Mouse (Mus musculus): ENCODE measurements around the gene 1700016D06Rik. TPM values are rescaled to one million over a fixed set of nuclear protein-coding genes. Genes with fewer than 3 reads are reported as not detected.
"Not testable (repeated sequence)": the region's sequence is repeated elsewhere in the genome, so short reads cannot be mapped to it uniquely, and the experiment has no call there.

Gene 1700016D06Rik
- polyA plus RNA-seq, 1 experiment from 2014 or later, result not detected

DNA sequence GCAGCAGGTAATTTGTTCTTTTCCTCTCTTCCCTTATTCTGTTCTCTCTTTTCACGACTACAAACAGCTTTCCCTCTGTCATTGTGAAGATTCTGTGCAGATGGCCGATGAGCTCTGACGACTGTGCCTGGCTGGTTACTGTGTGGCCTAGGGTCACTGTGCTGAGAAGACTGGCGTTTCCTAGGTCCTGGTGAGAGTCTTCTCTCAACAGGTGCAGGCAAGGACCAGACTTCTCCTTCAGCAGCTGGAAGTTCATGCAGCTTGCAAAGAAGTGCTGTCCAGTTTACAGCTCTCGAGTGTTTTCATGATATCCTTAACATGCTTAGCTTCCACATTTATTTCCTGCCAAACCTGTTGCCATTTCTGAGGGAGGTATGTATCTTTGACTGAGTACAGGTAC, 6.9 kb downstream of the 1700016D06Rik start:
- ATAC-seq (ENCODE audit: insufficient read depth, low FRiP score), result no peak
- WGBS, result 73% methylated on average over 5 of the region's 5 CpGs
- H3K27ac ChIP-seq (ENCODE audit: low read length), result no peak overlapping the region

DNA sequence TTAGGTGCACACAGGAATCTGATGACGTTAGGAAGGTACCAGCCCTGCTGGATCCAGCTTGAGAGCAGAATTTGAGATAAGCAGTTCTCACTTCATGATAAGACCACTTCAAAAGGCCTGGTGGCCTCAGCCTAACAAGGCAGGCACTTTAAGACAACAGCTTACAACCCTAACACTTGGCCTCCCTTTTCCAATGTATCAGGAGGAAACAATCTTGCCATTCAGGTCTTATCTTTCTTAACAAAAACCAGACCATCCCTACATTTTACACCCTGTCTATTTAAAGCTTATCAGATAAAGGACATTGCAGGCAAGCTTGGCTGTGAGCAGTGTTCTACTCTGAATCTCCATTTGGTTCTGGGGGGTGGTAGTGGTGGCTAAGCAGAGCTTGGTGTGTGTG, 8.4 kb downstream of the 1700016D06Rik start:
- H3K4me3 ChIP-seq (replicated peaks; ENCODE audit: low read length), result no peak overlapping the region
- no peak overlapping the region for H3K27ac ChIP-seq (ENCODE audit: low read length)
- H3K36me3 ChIP-seq (ENCODE audit: control insufficient read depth, insufficient read depth, low read length), result no peaks in the 10 kb centered on the region
- no peaks in the 10 kb centered on the region for H3K27me3 ChIP-seq (ENCODE audit: control insufficient read depth, insufficient read depth, low read length)
- WGBS, result 23% methylated on average over 1 of the region's 1 CpGs
- H3K9me3 ChIP-seq (replicated peaks; ENCODE audit: control insufficient read depth, low read length), result no peaks in the 10 kb centered on the region
- no peak for ATAC-seq (ENCODE audit: insufficient read depth, low FRiP score)
- no peaks in the 10 kb centered on the region for H3K4me1 ChIP-seq (ENCODE audit: control insufficient read depth, insufficient read depth, low read length)
- no peak overlapping the region for H3K9ac ChIP-seq (ENCODE audit: low read length)
- no peak overlapping the region for H3K4me2 ChIP-seq (ENCODE audit: low read depth, low read length)

More for the DNA sequence above, 6.9 kb downstream of the 1700016D06Rik start:
- no peaks in the 10 kb centered on the region for H3K36me3 ChIP-seq (ENCODE audit: control insufficient read depth, insufficient read depth, low read length)
- no peak overlapping the region for H3K9ac ChIP-seq (ENCODE audit: low read length)
- no peaks in the 10 kb centered on the region for H3K4me1 ChIP-seq (ENCODE audit: control insufficient read depth, insufficient read depth, low read length)
- no peaks in the 10 kb centered on the region for H3K27me3 ChIP-seq (ENCODE audit: control insufficient read depth, insufficient read depth, low read length)
- no peak overlapping the region for H3K4me3 ChIP-seq (replicated peaks; ENCODE audit: low read length)
- no peak overlapping the region for H3K4me2 ChIP-seq (ENCODE audit: low read depth, low read length)
- H3K9me3 ChIP-seq (replicated peaks; ENCODE audit: control insufficient read depth, low read length), result no peaks in the 10 kb centered on the region

DNA sequence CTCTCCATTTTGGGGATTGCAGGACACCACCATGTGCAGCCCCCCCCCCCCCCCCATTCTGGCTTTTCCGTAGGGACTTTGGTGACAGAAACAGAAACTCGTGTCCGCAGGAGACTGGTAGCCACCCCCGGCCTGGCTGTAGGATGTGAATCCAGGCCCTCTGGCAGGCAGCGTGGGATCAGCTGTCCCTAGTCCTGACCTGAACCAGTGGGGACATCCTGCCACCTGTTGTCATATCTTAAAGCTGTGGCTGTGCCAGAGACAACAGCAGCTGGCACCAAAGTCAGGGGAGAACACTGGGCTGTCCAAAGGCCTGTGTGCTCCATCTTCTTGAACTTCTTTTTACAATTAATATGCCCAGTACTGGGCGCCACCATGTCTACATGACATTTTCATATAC, 9.1 kb downstream of the 1700016D06Rik start:
- WGBS, result 92% methylated on average over 6 of the region's 6 CpGs
- H3K4me1 ChIP-seq (ENCODE audit: control insufficient read depth, insufficient read depth, low read length), result no peaks in the 10 kb centered on the region
- H3K9me3 ChIP-seq (replicated peaks; ENCODE audit: control insufficient read depth, low read length), result no peaks in the 10 kb centered on the region
- H3K9ac ChIP-seq (ENCODE audit: low read length), result no peak overlapping the region
- no peak overlapping the region for H3K27ac ChIP-seq (ENCODE audit: low read length)
- no peak overlapping the region for H3K4me2 ChIP-seq (ENCODE audit: low read depth, low read length)
- no peak overlapping the region for H3K4me3 ChIP-seq (replicated peaks; ENCODE audit: low read length)
- H3K36me3 ChIP-seq (ENCODE audit: control insufficient read depth, insufficient read depth, low read length), result no peaks in the 10 kb centered on the region
- no peaks in the 10 kb centered on the region for H3K27me3 ChIP-seq (ENCODE audit: control insufficient read depth, insufficient read depth, low read length)
- no peak for ATAC-seq (ENCODE audit: insufficient read depth, low FRiP score)

DNA sequence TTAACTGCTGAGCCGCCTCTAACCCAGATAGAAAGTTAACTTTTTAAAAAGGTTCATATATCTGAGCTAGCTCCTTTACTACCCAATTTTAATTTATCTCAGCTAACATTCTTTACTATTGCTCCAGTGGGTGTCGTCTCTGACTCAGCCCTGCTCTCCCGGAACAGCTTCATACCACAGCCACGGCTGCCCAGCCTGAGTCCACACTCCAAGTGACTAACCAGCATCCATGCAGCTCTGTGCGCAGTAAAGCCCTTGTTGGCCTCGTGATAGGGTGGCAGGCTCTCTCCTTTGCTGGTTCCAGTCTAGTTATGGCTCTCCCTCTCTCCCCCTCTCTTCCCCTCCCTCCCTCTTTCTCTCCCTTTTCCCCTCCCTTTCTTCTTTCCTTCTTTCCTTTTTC, 9.6 kb downstream of the 1700016D06Rik start:
- H3K4me2 ChIP-seq (ENCODE audit: low read depth, low read length), result no peak overlapping the region
- 73% methylated on average over 6 of the region's 6 CpGs for WGBS

DNA sequence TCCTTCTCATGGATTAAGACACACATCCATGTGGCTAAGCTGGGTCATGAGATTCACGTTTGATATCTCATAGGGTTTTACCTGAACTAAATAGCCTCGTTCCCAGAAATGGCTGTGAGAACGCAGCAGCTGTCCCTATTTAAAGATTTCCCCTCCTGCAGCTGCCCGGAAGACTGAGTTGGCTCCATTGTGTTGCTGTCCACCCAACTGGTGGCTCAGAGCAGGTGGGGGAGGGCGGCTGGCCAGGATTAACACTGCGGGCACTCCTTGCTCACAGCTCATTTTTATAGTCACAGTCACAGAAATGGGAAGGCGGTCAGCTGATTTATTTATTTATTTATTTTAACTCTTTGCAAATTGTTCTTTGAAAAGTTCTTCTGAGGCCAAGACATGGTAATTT, 10.9 kb downstream of the 1700016D06Rik start:
- H3K4me3 ChIP-seq (replicated peaks; ENCODE audit: low read length), result no peak overlapping the region
- no peaks in the 10 kb centered on the region for H3K4me1 ChIP-seq (ENCODE audit: control insufficient read depth, insufficient read depth, low read length)
- 59% methylated on average over 7 of the region's 7 CpGs for WGBS
- no peaks in the 10 kb centered on the region for H3K9me3 ChIP-seq (replicated peaks; ENCODE audit: control insufficient read depth, low read length)
- H3K27ac ChIP-seq (ENCODE audit: low read length), result no peak overlapping the region
- no peaks in the 10 kb centered on the region for H3K36me3 ChIP-seq (ENCODE audit: control insufficient read depth, insufficient read depth, low read length)
- H3K9ac ChIP-seq (ENCODE audit: low read length), result no peak overlapping the region
- no peaks in the 10 kb centered on the region for H3K27me3 ChIP-seq (ENCODE audit: control insufficient read depth, insufficient read depth, low read length)
- ATAC-seq (ENCODE audit: insufficient read depth, low FRiP score), result no peak
- no peak overlapping the region for H3K4me2 ChIP-seq (ENCODE audit: low read depth, low read length)

More for the DNA sequence above, 9.6 kb downstream of the 1700016D06Rik start:
- Histone ChIP-seq H3K9me3 (replicated peaks; ENCODE audit: control insufficient read depth, low read length) (no peaks in the 10 kb centered on the region), H3K4me1 (ENCODE audit: control insufficient read depth, insufficient read depth, low read length) (no peaks in the 10 kb centered on the region), H3K27me3 (ENCODE audit: control insufficient read depth, insufficient read depth, low read length) (no peaks in the 10 kb centered on the region), H3K36me3 (ENCODE audit: control insufficient read depth, insufficient read depth, low read length) (no peaks in the 10 kb centered on the region), H3K4me3 (replicated peaks; ENCODE audit: low read length) (no peak overlapping the region), H3K27ac (ENCODE audit: low read length) (no peak overlapping the region), H3K9ac (ENCODE audit: low read length) (no peak overlapping the region)
- no peak for ATAC-seq (ENCODE audit: insufficient read depth, low FRiP score)

DNA sequence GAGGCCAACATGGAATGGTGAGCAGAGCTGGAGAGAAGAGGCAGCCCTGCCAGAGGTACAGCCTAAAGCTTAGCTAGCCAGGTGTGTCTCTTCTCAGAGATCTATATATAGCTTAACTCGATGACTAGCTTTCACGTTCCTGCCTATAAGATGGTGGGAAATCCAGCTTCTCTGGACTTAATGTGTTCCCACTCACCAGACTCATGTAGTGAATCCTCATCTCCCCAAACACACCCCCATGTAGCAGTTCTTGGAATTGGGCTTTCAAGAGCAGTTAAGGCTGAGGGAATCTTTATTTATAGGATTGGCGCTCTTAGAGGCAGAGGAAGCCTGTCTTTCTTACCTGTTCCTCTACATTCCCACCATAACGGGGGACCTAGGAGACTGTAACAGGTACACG, 13.6 kb downstream of the 1700016D06Rik start:
- H3K9ac ChIP-seq (ENCODE audit: low read length), result no peak overlapping the region
- no peaks in the 10 kb centered on the region for H3K4me1 ChIP-seq (ENCODE audit: control insufficient read depth, insufficient read depth, low read length)
- no peaks in the 10 kb centered on the region for H3K9me3 ChIP-seq (replicated peaks; ENCODE audit: control insufficient read depth, low read length)
- no peaks in the 10 kb centered on the region for H3K36me3 ChIP-seq (ENCODE audit: control insufficient read depth, insufficient read depth, low read length)
- H3K27ac ChIP-seq (ENCODE audit: low read length), result no peak overlapping the region
- H3K27me3 ChIP-seq (ENCODE audit: control insufficient read depth, insufficient read depth, low read length), result no peaks in the 10 kb centered on the region
- no peak overlapping the region for H3K4me3 ChIP-seq (replicated peaks; ENCODE audit: low read length)
- ATAC-seq (ENCODE audit: insufficient read depth, low FRiP score), result no peak
- H3K4me2 ChIP-seq (ENCODE audit: low read depth, low read length), result no peak overlapping the region
- 84% methylated on average over 5 of the region's 5 CpGs for WGBS

DNA sequence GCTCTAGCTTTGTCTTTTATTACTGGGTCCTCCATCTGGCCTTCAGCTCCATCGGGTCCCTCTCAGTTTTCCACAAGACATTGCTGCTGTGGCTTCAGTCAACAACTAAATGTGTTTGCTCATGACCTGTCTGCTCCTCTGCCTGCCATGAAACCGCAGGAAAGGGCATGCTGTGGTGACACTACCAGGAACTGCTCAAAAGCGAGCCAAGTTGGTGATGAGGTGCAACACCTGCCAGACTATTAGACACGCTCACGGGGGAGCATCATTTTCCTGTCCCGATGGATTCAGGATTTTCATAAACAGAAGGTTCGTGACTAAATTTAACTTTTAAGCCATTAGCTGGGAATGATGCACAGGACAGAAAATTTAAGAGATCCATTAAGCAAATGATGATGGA, 16.3 kb downstream of the 1700016D06Rik start:
- WGBS, result 74% methylated on average over 7 of the region's 7 CpGs
- no peak for ATAC-seq (ENCODE audit: insufficient read depth, low FRiP score)
- H3K27me3 ChIP-seq (ENCODE audit: control insufficient read depth, insufficient read depth, low read length), result no peaks in the 10 kb centered on the region

DNA sequence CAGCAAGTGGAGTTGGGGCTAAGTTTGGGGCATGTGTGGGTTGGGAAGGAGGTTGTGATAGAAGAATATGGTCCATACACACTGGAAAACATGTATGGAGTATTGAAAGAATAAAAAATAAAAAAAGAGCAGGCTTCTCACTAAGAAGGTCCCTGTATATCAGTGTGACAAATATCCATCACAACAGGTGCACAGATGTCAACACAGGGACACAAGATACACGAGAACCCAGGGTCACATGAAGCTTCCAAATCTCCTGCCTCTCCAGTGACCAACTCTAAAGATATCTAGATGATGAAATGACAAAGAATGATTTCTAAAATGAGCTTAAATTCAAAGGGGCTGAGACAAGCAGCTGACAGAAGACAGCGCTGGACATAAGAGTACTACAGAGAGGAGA, 32.6 kb downstream of the 1700016D06Rik start:
- H3K4me1 ChIP-seq (ENCODE audit: control insufficient read depth, insufficient read depth, low read length), result no peaks in the 10 kb centered on the region
- H3K9me3 ChIP-seq (replicated peaks; ENCODE audit: control insufficient read depth, low read length), result no peaks in the 10 kb centered on the region
- 66% methylated on average over 2 of the region's 2 CpGs for WGBS
- H3K4me2 ChIP-seq (ENCODE audit: low read depth, low read length), result no peak overlapping the region
- no peaks in the 10 kb centered on the region for H3K36me3 ChIP-seq (ENCODE audit: control insufficient read depth, insufficient read depth, low read length)
- H3K4me3 ChIP-seq (replicated peaks; ENCODE audit: low read length), result no peak overlapping the region
- H3K27ac ChIP-seq (ENCODE audit: low read length), result no peak overlapping the region
- no peak overlapping the region for H3K9ac ChIP-seq (ENCODE audit: low read length)
- no peak for ATAC-seq (ENCODE audit: insufficient read depth, low FRiP score)
- no peaks in the 10 kb centered on the region for H3K27me3 ChIP-seq (ENCODE audit: control insufficient read depth, insufficient read depth, low read length)

More for the DNA sequence above, 16.3 kb downstream of the 1700016D06Rik start:
- Histone ChIP-seq H3K9ac (ENCODE audit: low read length) (no peak overlapping the region), H3K4me3 (replicated peaks; ENCODE audit: low read length) (no peak overlapping the region), H3K36me3 (ENCODE audit: control insufficient read depth, insufficient read depth, low read length) (no peaks in the 10 kb centered on the region), H3K4me2 (ENCODE audit: low read depth, low read length) (no peak overlapping the region), H3K9me3 (replicated peaks; ENCODE audit: control insufficient read depth, low read length) (no peaks in the 10 kb centered on the region), H3K27ac (ENCODE audit: low read length) (no peak overlapping the region), H3K4me1 (ENCODE audit: control insufficient read depth, insufficient read depth, low read length) (no peaks in the 10 kb centered on the region)

DNA sequence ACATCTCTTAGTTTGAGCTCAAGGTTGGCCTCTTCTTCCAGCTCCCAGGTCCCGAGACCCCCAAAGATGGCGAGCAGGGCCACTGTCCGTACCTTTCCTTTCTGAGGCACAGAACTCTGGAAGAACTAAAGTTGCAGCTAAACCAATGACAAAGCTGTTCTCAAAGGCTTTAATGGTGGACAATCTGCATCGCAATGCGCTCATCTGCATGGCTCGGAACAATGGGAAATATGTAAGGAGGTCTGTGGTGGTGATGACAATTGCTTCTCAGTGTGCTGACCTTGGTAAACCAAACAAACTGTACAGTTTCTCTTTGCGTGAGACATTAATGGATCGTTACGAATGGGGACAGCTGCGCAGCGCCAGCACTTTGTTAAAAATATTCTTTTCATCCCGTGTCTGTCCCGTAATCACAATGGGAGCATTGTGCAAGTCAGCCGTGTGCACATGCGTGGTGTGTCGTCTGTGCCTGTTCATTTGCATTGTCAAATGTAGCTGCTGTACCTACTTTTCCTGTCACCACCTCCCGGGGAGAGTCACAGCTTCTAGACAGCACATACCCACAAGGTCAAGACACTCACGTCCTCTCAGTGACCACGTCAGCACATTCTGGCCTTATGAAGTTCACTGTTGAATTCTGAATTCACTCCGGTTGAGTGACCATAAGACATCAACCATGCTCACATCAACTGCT, 34.7 kb downstream of the 1700016D06Rik start:
- WGBS, result 75% methylated on average over 20 of the region's 20 CpGs
- not testable (repeated sequence) for H3K9me3 ChIP-seq (replicated peaks; ENCODE audit: control insufficient read depth, low read length)

More for the DNA sequence above, 34.7 kb downstream of the 1700016D06Rik start:
- H3K9ac ChIP-seq (ENCODE audit: low read length); H3K36me3 ChIP-seq (ENCODE audit: control insufficient read depth, insufficient read depth, low read length); ATAC-seq (ENCODE audit: insufficient read depth, low FRiP score); H3K27me3 ChIP-seq (ENCODE audit: control insufficient read depth, insufficient read depth, low read length); H3K27ac ChIP-seq (ENCODE audit: low read length); H3K4me2 ChIP-seq (ENCODE audit: low read depth, low read length); H3K4me3 ChIP-seq (replicated peaks; ENCODE audit: low read length); H3K4me1 ChIP-seq (ENCODE audit: control insufficient read depth, insufficient read depth, low read length): not testable (repeated sequence)

Data from stomach, embryonic 16.5 days (tissue).